Mouse (Mus musculus) layer of hippocampus, adult 11-12 months (tissue): ENCODE results near the gene Cerk.
"Not testable (repeated sequence)": the region's sequence is repeated elsewhere in the genome, so short reads cannot be mapped to it uniquely, and the experiment has no call there.

Experiments used
- DNase-seq: peaks from one replicate; pipeline ENCODE4 v3.0.0; 2022; ENCODE audit warnings: low spot score

Cerk gene

GRCm38 (mm10) chr15:86185689-86186569 is at the start of gene Cerk:
TSS of gene Cerk (minus strand) at chr15:86186141.
- DNase-seq: peak; percentile 84

- no peak for DNase-seq
Measured at GRCm38 (mm10) chr15:86234517-86235441, 48.8 kb upstream of the Cerk start.

- DNase-seq: no peak
Measured at GRCm38 (mm10) chr15:86234001-86234400, 48.1 kb upstream of the Cerk start.

GRCm38 (mm10) chr15:86231831-86232512 is 46.0 kb upstream of the Cerk start:
- DNase-seq: no peak

GRCm38 (mm10) chr15:86231170-86231569 is 45.2 kb upstream of the Cerk start:
- no peak for DNase-seq

- no peak for DNase-seq
Measured at GRCm38 (mm10) chr15:86229623-86230022, 43.7 kb upstream of the Cerk start.

GRCm38 (mm10) chr15:86229088-86229487 is 43.1 kb upstream of the Cerk start:
- no peak for DNase-seq

GRCm38 (mm10) chr15:86228186-86228585 is 42.2 kb upstream of the Cerk start:
- DNase-seq: peak; percentile 67

GRCm38 (mm10) chr15:86226968-86227367 is 41.0 kb upstream of the Cerk start:
- no peak for DNase-seq

- no peak for DNase-seq
Measured at GRCm38 (mm10) chr15:86226221-86226620, 40.3 kb upstream of the Cerk start.

- peak; percentile 51 for DNase-seq
Measured at GRCm38 (mm10) chr15:86224972-86225551, 39.1 kb upstream of the Cerk start.

GRCm38 (mm10) chr15:86221901-86222300 is 36.0 kb upstream of the Cerk start:
- not testable (repeated sequence) for DNase-seq

GRCm38 (mm10) chr15:86221369-86221768 is 35.4 kb upstream of the Cerk start:
- DNase-seq: no peak

- DNase-seq: no peak
Measured at GRCm38 (mm10) chr15:86220715-86221114, 34.8 kb upstream of the Cerk start.

- DNase-seq: no peak
Measured at GRCm38 (mm10) chr15:86220229-86220630, 34.3 kb upstream of the Cerk start.

GRCm38 (mm10) chr15:86219534-86220228 is 33.7 kb upstream of the Cerk start:
- peak; percentile 48 for DNase-seq

- not testable (repeated sequence) for DNase-seq
Measured at GRCm38 (mm10) chr15:86216641-86217040, 30.7 kb upstream of the Cerk start.

- no peak for DNase-seq
Measured at GRCm38 (mm10) chr15:86214549-86215201, 28.7 kb upstream of the Cerk start.

- DNase-seq: peak; percentile 94
Measured at GRCm38 (mm10) chr15:86213753-86214548, 28.0 kb upstream of the Cerk start, which contains the start of gene Tbc1d22a. TSS of gene Tbc1d22a (plus strand) at chr15:86214459.

- not testable (repeated sequence) for DNase-seq
Measured at GRCm38 (mm10) chr15:86212193-86212592, 26.3 kb upstream of the Cerk start.
